Mouse (Mus musculus) adrenal gland, postnatal 4 days (tissue): Measurements from ENCODE around the gene Pcyt2. TPM values are rescaled to one million over a fixed set of nuclear protein-coding genes. Genes with fewer than 3 reads are reported as not detected.

Experiments
- DNase-seq, 2 experiments: peaks; one replicate each; pipeline ENCODE4 v3.0.0; 2021 to 2022; ENCODE audit warnings: low spot score in 2 of 2, mixed read lengths in 2 of 2
- microRNA-seq: library from miRNA; unstranded; fragments of <30 nt; microRNA quantifications from one replicate; pipeline ENCODE4 v1.2.0, GENCODE M21; 2021
- total RNA-seq, 2 experiments: library from RNA; stranded (reverse); gene quantifications; 2 replicates each; pipeline ENCODE4 v1.2.3; 2021

Pcyt2 gene
- total RNA-seq, 2 experiments from 2014 or later, result 135 to 144 TPM

DNA sequence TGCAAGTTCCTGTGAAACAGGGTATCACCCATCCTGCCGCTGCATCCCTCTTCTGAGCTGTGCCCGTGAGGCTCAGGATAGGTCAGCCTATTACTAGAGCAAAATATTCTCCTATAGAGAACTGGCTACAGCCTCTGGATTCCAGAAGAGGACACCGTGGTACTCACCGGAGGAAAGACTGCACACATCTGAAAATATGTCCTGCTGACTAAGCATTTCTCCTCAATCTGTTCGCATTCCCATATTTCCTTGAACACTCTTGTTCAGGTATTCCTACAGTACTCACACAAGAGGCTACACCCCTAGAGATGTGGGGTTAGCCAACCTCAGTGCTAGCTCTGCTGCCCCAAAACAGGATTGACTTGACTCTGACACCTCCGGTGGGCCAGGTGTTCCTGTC is 49.4 kb downstream of the Pcyt2 start:
- DNase-seq, result no peak

DNA sequence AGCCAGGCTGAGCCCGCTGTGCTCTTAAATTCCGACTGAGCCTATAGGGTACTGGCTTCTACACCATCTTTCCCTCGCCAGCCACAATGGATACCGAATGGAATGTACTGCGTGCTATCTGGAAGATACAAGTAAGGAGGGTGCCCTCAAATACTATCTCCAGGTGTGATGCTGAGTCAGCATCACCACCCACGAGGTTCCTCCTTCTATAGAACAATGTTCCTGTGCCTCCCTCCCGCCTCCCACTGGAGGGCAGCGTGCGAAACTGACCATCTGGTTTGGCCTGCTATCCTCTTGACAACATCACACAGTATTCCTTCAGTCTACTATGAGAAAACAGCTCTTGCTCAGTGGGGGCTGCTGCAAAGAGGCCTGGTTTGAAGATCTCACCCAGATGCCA is 52.6 kb downstream of the Pcyt2 start:
- DNase-seq, result no peak

DNA sequence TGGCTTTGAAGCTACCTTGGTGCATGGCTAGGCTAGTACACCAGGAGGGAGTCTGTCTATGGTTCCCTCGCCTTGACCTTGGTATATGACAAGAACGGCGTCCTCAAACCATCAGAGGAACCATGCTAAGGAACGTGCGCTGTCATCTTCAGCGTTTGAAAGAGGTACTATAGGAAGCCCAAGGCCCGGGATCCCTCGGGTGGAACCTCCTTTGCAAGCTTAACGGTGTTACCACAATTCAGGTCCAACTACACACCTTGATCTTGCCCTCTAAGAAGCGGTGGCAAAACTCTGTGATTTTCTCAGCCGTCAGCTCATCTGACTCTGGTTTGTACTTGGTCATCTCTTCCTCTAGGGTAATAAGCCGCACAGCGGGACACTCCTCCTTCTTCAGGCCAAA is 54.8 kb downstream of the Pcyt2 start:
- DNase-seq, result no peak

DNA sequence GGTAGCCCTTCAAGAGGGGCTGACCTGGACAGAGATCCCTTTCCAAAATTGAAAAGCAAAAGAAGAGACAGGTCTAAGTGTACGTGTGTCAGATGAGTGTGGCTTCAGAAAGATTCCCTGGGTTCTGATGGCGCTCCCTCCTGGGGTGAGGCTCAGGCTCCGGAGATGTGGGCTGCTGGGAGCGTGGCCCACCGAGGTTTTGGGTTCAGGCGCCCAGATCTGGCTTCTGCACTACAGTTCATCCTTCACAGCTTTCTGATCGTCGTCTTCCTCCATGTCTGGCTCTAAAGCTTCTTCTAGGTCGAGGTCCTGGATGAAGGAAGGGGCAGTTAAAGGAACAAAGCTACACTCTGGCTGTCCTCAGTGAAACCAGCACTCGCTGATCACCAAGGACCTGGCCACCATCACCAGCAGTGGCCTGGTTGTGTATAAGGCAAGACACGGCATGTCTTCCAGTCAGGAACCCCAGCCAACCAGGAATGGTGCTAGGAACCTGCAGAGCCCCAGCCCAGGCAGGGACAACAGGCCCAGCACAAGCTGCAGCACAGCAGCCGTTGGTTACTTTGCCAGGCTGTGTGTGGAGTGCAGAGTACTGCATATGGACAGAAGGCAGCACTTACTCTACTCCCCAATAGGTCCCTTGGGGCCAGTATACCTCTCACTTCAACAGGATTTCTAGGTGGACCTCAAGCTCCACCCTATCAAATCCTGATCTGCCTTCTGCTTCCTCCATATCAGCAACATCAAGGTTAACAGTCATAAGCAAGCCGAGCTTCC is 56.6 kb downstream of the Pcyt2 start:
- no peak for DNase-seq

Small RNA genes lying within 50 kb of the gene (microRNA-seq; reads per million reads assigned to microRNA genes)
- gene Mir6936, result not detected

Other genes with a start within 250 kb of the Pcyt2 start
- gene Faap100, start 239.2 kb downstream of the Pcyt2 start, total RNA-seq, result 10 to 100 TPM; 34.5 to 35.6 TPM
- gene Nploc4, start 180.2 kb downstream of the Pcyt2 start, total RNA-seq, result 10 to 100 TPM; 76.3 to 77.5 TPM
- 10 to 100 TPM in 1 of 2 experiments, 1 to 10 TPM in 1; 7.1 to 10.2 TPM for gene Tspan10, start 175.3 kb downstream of the Pcyt2 start, total RNA-seq
- under 1 TPM in 1 of 2 experiments, not detected in 1; 0.25 TPM for gene Pde6g, start 164.4 kb downstream of the Pcyt2 start, total RNA-seq
- gene Oxld1, start 159.9 kb downstream of the Pcyt2 start, total RNA-seq, result 10 to 100 TPM; 34.6 to 43.3 TPM
- 10 to 100 TPM; 19.0 to 21.4 TPM for gene Ccdc137, start 159.8 kb downstream of the Pcyt2 start, total RNA-seq
- gene Arl16, start 150.3 kb downstream of the Pcyt2 start, total RNA-seq, result 10 to 100 TPM; 24.4 to 26.8 TPM
- gene Mrpl12, start 133.3 kb downstream of the Pcyt2 start, total RNA-seq, result 100 to 1,000 TPM; 105 to 107 TPM
- gene Slc25a10, start 126.1 kb downstream of the Pcyt2 start, total RNA-seq, result 100 to 1,000 TPM; 102 to 103 TPM
- 1 to 10 TPM; 2.5 to 9.8 TPM for gene Gcgr, start 87.2 kb downstream of the Pcyt2 start, total RNA-seq
- 10 to 100 TPM; 80.6 to 84.2 TPM for gene Mcrip1, start 68.2 kb downstream of the Pcyt2 start, total RNA-seq
- 1 to 10 TPM; 1.3 to 5.6 TPM for gene Ppp1r27, start 66.8 kb downstream of the Pcyt2 start, total RNA-seq
- gene P4hb, start 44.7 kb downstream of the Pcyt2 start, total RNA-seq, result 100 to 1,000 TPM; 531 to 539 TPM
- gene Arhgdia, start 36.3 kb downstream of the Pcyt2 start, total RNA-seq, result 100 to 1,000 TPM; 321 to 354 TPM
- gene Alyref, start 19.6 kb downstream of the Pcyt2 start, total RNA-seq, result 100 to 1,000 TPM; 136 to 169 TPM
- gene Anapc11, start 19.5 kb downstream of the Pcyt2 start, total RNA-seq, result 10 to 100 TPM; 87.4 to 90.7 TPM
- gene Npb, start 9.5 kb downstream of the Pcyt2 start, total RNA-seq, result 1 to 10 TPM; 2.4 to 5.4 TPM
- gene Sirt7, start 7.3 kb upstream of the Pcyt2 start, total RNA-seq, result 10 to 100 TPM; 49.0 to 58.1 TPM
- gene Mafg, start 15.7 kb upstream of the Pcyt2 start, total RNA-seq, result 10 to 100 TPM; 51.4 to 56.0 TPM
- 1 to 10 TPM; 5.4 to 8.6 TPM for gene Pycr1, start 25.8 kb upstream of the Pcyt2 start, total RNA-seq
- 1 to 10 TPM; 1.4 to 3.8 TPM for gene Myadml2, start 30.2 kb upstream of the Pcyt2 start, total RNA-seq
- 10 to 100 TPM in 1 of 2 experiments, 1 to 10 TPM in 1; 8.6 to 14.8 TPM for gene Notum, start 43.2 kb upstream of the Pcyt2 start, total RNA-seq
- 100 to 1,000 TPM; 108 to 110 TPM for gene Aspscr1, start 55.0 kb upstream of the Pcyt2 start, total RNA-seq
- 10 to 100 TPM; 49.5 to 52.5 TPM for gene Cenpx, start 95.8 kb upstream of the Pcyt2 start, total RNA-seq
- gene Lrrc45, start 96.0 kb upstream of the Pcyt2 start, total RNA-seq, result 10 to 100 TPM; 44.2 to 44.8 TPM
- gene Rac3, start 103.5 kb upstream of the Pcyt2 start, total RNA-seq, result 10 to 100 TPM; 12.7 to 17.4 TPM
- 10 to 100 TPM; 40.9 to 43.3 TPM for gene Dcxr, start 109.3 kb upstream of the Pcyt2 start, total RNA-seq
- 1 to 10 TPM; 7.4 to 7.8 TPM for gene Cbr2, start 114.2 kb upstream of the Pcyt2 start, total RNA-seq
- 10 to 100 TPM; 20.2 to 49.6 TPM for gene Hmga1b, start 144.9 kb upstream of the Pcyt2 start, total RNA-seq
- gene Rfng, start 166.3 kb upstream of the Pcyt2 start, total RNA-seq, result 10 to 100 TPM; 18.9 to 22.7 TPM
- 100 to 1,000 TPM; 109 to 111 TPM for gene Gps1, start 166.3 kb upstream of the Pcyt2 start, total RNA-seq
- 10 to 100 TPM; 66.8 to 71.1 TPM for gene Dus1l, start 178.5 kb upstream of the Pcyt2 start, total RNA-seq
- 10 to 100 TPM; 86.7 to 96.3 TPM for gene Fasn, start 206.6 kb upstream of the Pcyt2 start, total RNA-seq